Mouse (Mus musculus) C2C12 (cell line): ENCODE data around the gene Acads. TPM values are rescaled to one million over a fixed set of nuclear protein-coding genes. Genes with fewer than 3 reads are reported as not detected.

Source experiments
- H3K27me3 ChIP-seq: one replicate; pipeline ENCODE4 v1.6.1; 2011; ENCODE audit not compliant: control insufficient read depth, insufficient read depth, insufficient read length
- H3K36me3 ChIP-seq: one replicate; pipeline ENCODE4 v1.6.1; 2011; ENCODE audit not compliant: control insufficient read depth, insufficient read depth
- H3K4me3 ChIP-seq: one replicate; pipeline ENCODE4 v1.5.1; 2011; ENCODE audit warnings: mild to moderate bottlenecking, control low read depth; ENCODE audit not compliant: poor library complexity, insufficient read depth, severe bottlenecking
- H3K79me2 ChIP-seq: one replicate; pipeline ENCODE4 v1.6.1; 2011; ENCODE audit not compliant: control insufficient read depth, insufficient read depth
- H3K79me3 ChIP-seq: one replicate; pipeline ENCODE4 v1.6.1; 2011; ENCODE audit warnings: low read depth, control low read depth
- H3ac ChIP-seq: one replicate; pipeline ENCODE3; 2011; ENCODE audit warnings: low read depth; ENCODE audit not compliant: control insufficient read depth, insufficient read length
- CEBPB ChIP-seq: IDR thresholded peaks from one replicate; pipeline ENCODE4 v1.6.1; 2011; ENCODE audit warnings: low read depth, mild to moderate bottlenecking, control low read depth, moderate library complexity
- CTCF ChIP-seq: IDR thresholded peaks from one replicate; pipeline ENCODE4 v1.5.1; 2011; ENCODE audit not compliant: control insufficient read depth, insufficient read depth, insufficient read length
- FOSL1 ChIP-seq: IDR thresholded peaks from one replicate; pipeline ENCODE4 v1.8.0; 2011; ENCODE audit warnings: mild to moderate bottlenecking, low read length; ENCODE audit not compliant: poor library complexity, insufficient read depth, severe bottlenecking
- MAX ChIP-seq: IDR thresholded peaks from one replicate; pipeline ENCODE4 v1.6.1; 2011; ENCODE audit warnings: mild to moderate bottlenecking, control low read depth
- MYOD1 ChIP-seq: IDR thresholded peaks from one replicate; pipeline ENCODE4 v1.6.1; 2011; ENCODE audit warnings: low read depth; ENCODE audit not compliant: control insufficient read depth, insufficient read length
- MYOG ChIP-seq: IDR thresholded peaks from one replicate; pipeline ENCODE4 v1.6.1; 2011; ENCODE audit not compliant: control insufficient read depth, insufficient read length; ENCODE audit errors: extremely low read depth
- USF1 ChIP-seq: IDR thresholded peaks from one replicate; pipeline ENCODE4 v1.6.1; 2011; ENCODE audit warnings: low read depth, mild to moderate bottlenecking, control low read depth, moderate library complexity
- polyA plus RNA-seq: library from polyadenylated mRNA; unstranded; fragments of >200 nt; fragmentation: generic; extraction: Trizol; gene quantifications from one replicate; pipeline ENCODE4 v1.2.1, GENCODE M21; 2012; ENCODE audit warnings: missing spikeins

Gene Acads
- polyA plus RNA-seq, 1 experiment, result 56.9 TPM

GRCm38 (mm10) chr5:115102231-115102630, 16.9 kb downstream of the Acads start:
- no peak overlapping the region for H3K4me3 ChIP-seq
- no peaks in the 10 kb centered on the region for H3K79me3 ChIP-seq
- H3K79me2 ChIP-seq, result no peaks in the 10 kb centered on the region
- H3ac ChIP-seq, result no peak overlapping the region
- H3K27me3 ChIP-seq, result no peaks in the 10 kb centered on the region
- TF ChIP-seq FOSL1, result no peak
- TF ChIP-seq CTCF, result no peak
- TF ChIP-seq MYOD1, result no peak
- no peak for TF ChIP-seq CEBPB
- H3K36me3 ChIP-seq, result peaks cover 9% of the 10 kb centered on the region

GRCm38 (mm10) chr5:115100473-115100872, 18.7 kb downstream of the Acads start:
- TF ChIP-seq FOSL1, result no peak
- TF ChIP-seq CEBPB, result no peak
- TF ChIP-seq MYOD1, result no peak
- no peak for TF ChIP-seq USF1
- no peak for TF ChIP-seq MYOG
- no peak for TF ChIP-seq MAX
- no peak for TF ChIP-seq CTCF
- H3K4me3 ChIP-seq, result no peak overlapping the region
- H3K79me3 ChIP-seq, result no peaks in the 10 kb centered on the region
- H3ac ChIP-seq, result no peak overlapping the region
- no peaks in the 10 kb centered on the region for H3K79me2 ChIP-seq
- no peaks in the 10 kb centered on the region for H3K27me3 ChIP-seq
- peaks cover 23% of the 10 kb centered on the region for H3K36me3 ChIP-seq

GRCm38 (mm10) chr5:115099991-115100390, 19.2 kb downstream of the Acads start:
- Histone ChIP-seq H3K4me3 (no peak overlapping the region), H3K79me3 (no peaks in the 10 kb centered on the region), H3K79me2 (no peaks in the 10 kb centered on the region), H3K36me3 (peaks cover 28% of the 10 kb centered on the region), H3K27me3 (no peaks in the 10 kb centered on the region), H3ac (no peak overlapping the region)
- TF ChIP-seq FOSL1 (no peak), MYOG (no peak), CEBPB (no peak), CTCF (no peak), USF1 (no peak), MYOD1 (no peak), MAX (no peak)

- no peak for TF ChIP-seq FOSL1
- no peak for TF ChIP-seq CEBPB
- TF ChIP-seq MYOG, result no peak
- TF ChIP-seq MYOD1, result no peak
- no peak for TF ChIP-seq USF1
- TF ChIP-seq MAX, result no peak
- no peak for TF ChIP-seq CTCF
- no peak overlapping the region for H3K4me3 ChIP-seq
- no peaks in the 10 kb centered on the region for H3K79me2 ChIP-seq
- H3K36me3 ChIP-seq, result peaks cover 32% of the 10 kb centered on the region
- H3ac ChIP-seq, result no peak overlapping the region
- H3K27me3 ChIP-seq, result no peaks in the 10 kb centered on the region
- no peaks in the 10 kb centered on the region for H3K79me3 ChIP-seq
Measured at GRCm38 (mm10) chr5:115099530-115099929, 19.6 kb downstream of the Acads start.

GRCm38 (mm10) chr5:115098195-115098594, 21.0 kb downstream of the Acads start, which contains the start of gene Gm10401:
TSS of gene Gm10401 (minus strand) at chr5:115098295.
- Histone ChIP-seq H3K79me3 (no peaks in the 10 kb centered on the region), H3ac (no peak within 1 kb of the TSS), H3K79me2 (no peaks in the 10 kb centered on the region), H3K4me3 (no peak within 1 kb of the TSS), H3K27me3 (no peaks in the 10 kb centered on the region), H3K36me3 (peaks cover 36% of the 10 kb centered on the region)
- TF ChIP-seq MYOD1 (no peak), USF1 (no peak), MAX (no peak), CTCF (no peak), FOSL1 (no peak), CEBPB (no peak), MYOG (no peak)

- no peaks in the 10 kb centered on the region for H3K79me3 ChIP-seq
- H3K4me3 ChIP-seq, result no peak overlapping the region
- TF ChIP-seq MAX (no peak), MYOD1 (no peak), MYOG (no peak), CEBPB (no peak)
- no peak overlapping the region for H3ac ChIP-seq
- H3K27me3 ChIP-seq, result no peaks in the 10 kb centered on the region
- peaks cover 73% of the 10 kb centered on the region for H3K36me3 ChIP-seq
- H3K79me2 ChIP-seq, result peaks cover 16% of the 10 kb centered on the region
Measured at GRCm38 (mm10) chr5:115091776-115092175, 27.4 kb downstream of the Acads start.
